Mouse (Mus musculus): Measurements from ENCODE around the gene Olfr1058.
A peak's percentile ranks its signal among the peaks of the same experiment; 100 is the strongest.
"Not testable (repeated sequence)": the region's sequence is repeated elsewhere in the genome, so short reads cannot be mapped to it uniquely, and the experiment has no call there.

Gene Olfr1058

GRCm38 (mm10) chr2:86388461-86388860 is at the start of gene Olfr1058:
Olfr1058 (minus strand) TSS chr2:86388561.
- DNase-seq = not testable (repeated sequence)

DNA sequence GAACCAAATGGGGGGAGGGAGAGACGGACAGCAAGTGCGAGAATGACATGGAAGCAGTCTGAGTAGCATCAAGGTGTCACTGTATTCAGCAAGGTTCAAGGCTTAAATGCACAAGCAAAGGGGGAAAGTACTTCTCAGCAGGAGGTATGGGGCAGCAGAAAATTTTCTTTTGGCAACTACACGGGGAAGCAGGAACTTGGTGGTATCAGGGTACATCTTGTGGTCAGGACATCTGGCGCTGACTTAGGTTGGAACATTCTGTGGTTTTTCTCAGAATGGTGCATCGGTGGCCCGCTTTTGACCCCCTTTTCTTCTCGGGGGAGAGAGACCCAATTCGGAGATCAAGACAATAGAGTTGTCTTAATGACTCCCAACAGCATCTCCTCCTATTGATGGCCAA is 40.1 kb upstream of the Olfr1058 start:
- DNase-seq = peak in 1 of 2 experiments; percentile 8

DNA sequence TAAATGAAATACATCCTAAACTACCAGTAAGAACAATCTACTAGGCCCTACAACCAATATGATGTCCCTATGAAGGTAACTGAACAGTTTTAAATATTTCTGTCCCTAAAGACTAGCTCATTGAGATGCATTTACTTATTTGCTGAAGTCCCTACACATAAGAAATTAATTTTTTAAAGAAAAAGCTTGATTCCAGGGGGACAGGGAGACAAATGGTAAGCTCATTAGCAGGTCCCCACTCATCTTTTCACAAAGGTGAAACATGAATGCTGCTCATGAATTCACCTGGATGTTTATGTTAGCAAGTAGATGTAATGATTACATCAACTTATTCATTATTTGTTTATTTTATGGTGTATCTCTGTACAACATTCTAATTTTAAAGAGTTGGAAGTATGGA is 38.3 kb upstream of the Olfr1058 start, which contains the start of gene Olfr1062:
Gene Olfr1062, minus strand, starts transcription at position 101 of the 400 bp plus-strand sequence.
- DNase-seq = not testable (repeated sequence)

DNA sequence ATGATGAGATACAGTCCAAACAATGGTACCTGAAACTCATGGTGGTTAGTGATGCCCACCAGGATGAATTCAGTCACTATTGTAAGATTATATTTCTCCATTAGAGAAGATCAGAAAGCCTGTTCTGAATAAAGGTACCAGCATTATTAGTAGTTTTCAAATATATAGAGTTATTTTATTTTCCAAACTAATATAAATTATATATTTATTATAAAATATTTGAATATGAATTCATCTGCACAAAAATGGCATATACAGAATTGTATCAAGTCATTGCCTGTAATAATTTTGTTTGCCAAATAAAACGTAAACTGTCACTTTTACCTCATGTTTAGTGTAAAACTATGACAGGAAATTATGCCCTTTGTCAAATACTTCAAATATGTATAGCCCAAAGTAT is 25.6 kb upstream of the Olfr1058 start, which contains the start of gene Olfr1061:
Gene Olfr1061, minus strand, starts transcription at position 101 of the 400 bp plus-strand sequence.
- DNase-seq = no peak

GRCm38 (mm10) chr2:86395114-86395513 is 6.8 kb upstream of the Olfr1058 start:
- no peak for DNase-seq

- no peak for DNase-seq
Measured at GRCm38 (mm10) chr2:86378293-86378692, 10.1 kb downstream of the Olfr1058 start, which contains the start of gene Olfr1057. Olfr1057 (minus strand) TSS chr2:86378393.

DNA sequence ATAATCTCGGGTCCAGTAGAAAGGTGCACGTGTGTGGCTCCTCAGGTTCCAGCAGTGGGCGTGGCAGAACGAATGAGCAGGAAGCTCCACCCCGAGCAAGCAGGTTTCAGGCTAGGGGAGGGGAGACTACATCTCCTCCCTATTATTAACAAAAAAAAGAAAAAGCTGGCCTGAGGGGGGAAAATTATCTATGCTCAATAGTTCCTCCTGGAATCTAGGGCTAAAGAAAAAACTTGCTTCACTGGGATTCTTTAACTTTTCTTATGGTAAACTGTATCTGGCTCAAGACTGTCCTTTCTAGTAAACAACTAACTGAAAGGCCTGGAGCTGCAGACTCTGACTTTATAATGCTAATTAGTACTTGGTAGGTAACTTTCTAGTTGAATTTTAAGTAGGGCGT is 22.0 kb downstream of the Olfr1058 start:
- not testable (repeated sequence) for DNase-seq

DNA sequence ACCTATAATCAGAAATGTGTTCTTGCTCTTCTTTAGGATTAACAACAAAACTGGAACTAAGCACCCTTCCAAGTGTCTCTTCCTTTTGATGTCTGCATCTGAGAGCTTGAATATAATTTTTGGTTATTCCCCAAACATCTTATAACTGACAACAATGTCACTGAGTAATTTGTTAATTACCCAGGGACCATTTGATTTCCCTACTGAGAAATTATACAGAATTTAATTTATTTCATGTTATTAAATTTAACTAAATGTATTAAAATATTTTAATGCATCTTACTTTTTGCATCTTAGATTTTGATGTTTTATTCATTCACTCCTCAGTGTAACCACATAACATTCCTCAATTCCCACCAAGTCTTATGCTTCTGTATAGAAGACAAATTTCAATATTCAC is 26.0 kb downstream of the Olfr1058 start, which contains the start of gene Olfr1056:
Gene Olfr1056, minus strand, starts transcription at position 101 of the 400 bp plus-strand sequence.
- no peak for DNase-seq

DNA sequence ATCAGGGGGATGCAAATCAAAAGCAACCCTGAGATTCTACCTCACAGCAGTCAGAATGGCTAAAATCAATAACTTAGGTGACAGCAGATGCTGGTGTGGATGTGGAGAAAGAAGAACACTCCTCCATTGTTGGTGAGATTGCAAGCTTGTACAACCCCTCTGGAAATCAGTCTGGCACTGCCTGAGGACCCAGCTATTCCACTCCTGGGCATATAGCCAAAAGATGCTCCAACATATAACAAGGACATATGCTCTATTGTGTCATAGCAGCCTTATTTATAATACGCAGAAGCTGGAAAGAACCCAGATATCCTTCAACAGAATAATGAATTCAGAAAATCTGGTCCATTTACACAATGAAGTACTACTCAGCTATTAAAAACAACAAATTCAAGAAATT is 36.6 kb downstream of the Olfr1058 start:
- not testable (repeated sequence) for DNase-seq

GRCm38 (mm10) chr2:86350184-86350583 is 38.2 kb downstream of the Olfr1058 start, which contains the start of gene Olfr1055:
Olfr1055 (minus strand) TSS chr2:86350284.
- DNase-seq = no peak

GRCm38 (mm10) chr2:86335333-86335732 is 53.0 kb downstream of the Olfr1058 start, which contains the start of gene Olfr1054:
Olfr1054 (minus strand) TSS chr2:86335433.
- no peak for DNase-seq
